Mouse (Mus musculus) embryonic facial prominence, embryonic 14.5 days (tissue): ENCODE data around the gene Rusc1. TPM values are rescaled to one million over a fixed set of nuclear protein-coding genes. Genes with fewer than 3 reads are reported as not detected.

ENCODE experiments used
- ATAC-seq: fragments of 200-750 bp; cut with Nextera tagmentation; 2 replicates; pipeline ENCODE4 v1.8.0; 2017; ENCODE audit warnings: low read depth, moderate number of reproducible peaks, moderate TSS enrichment
- DNase-seq: peaks from one replicate; pipeline ENCODE4 v3.0.0-alpha.2; 2015; ENCODE audit warnings: low spot score
- H3K27ac ChIP-seq: fragments of 300-500 bp; sonication (generic); replicated peaks from 2 replicates; pipeline ENCODE4 v1.5.1; 2014; ENCODE audit warnings: low read depth, mild to moderate bottlenecking, low read length, moderate library complexity
- H3K27me3 ChIP-seq: fragments of 300-500 bp; sonication (generic); replicated peaks from 2 replicates; pipeline ENCODE4 v1.6.1; 2014; ENCODE audit warnings: low read length; ENCODE audit not compliant: control insufficient read depth, insufficient read depth
- H3K36me3 ChIP-seq: fragments of 300-500 bp; sonication (generic); 2 replicates; pipeline ENCODE4 v1.6.1; 2014; ENCODE audit warnings: low read length, mixed read lengths; ENCODE audit not compliant: control insufficient read depth, insufficient read depth
- H3K4me1 ChIP-seq: fragments of 300-500 bp; sonication (generic); 2 replicates; pipeline ENCODE4 v1.6.1; 2014; ENCODE audit warnings: antibody characterized with exemption, low read length; ENCODE audit not compliant: control insufficient read depth, insufficient read depth
- H3K4me2 ChIP-seq: fragments of 300-500 bp; sonication (generic); 2 replicates; pipeline ENCODE4 v1.6.1; 2014; ENCODE audit warnings: low read depth, mild to moderate bottlenecking, low read length, moderate library complexity, mixed read lengths
- H3K4me3 ChIP-seq: fragments of 300-500 bp; sonication (generic); 2 replicates; pipeline ENCODE4 v1.5.1; 2014; ENCODE audit warnings: low read depth, mild to moderate bottlenecking, low read length
- H3K9ac ChIP-seq: fragments of 300-500 bp; sonication (generic); 2 replicates; pipeline ENCODE4 v1.6.1; 2014; ENCODE audit warnings: low read depth, mild to moderate bottlenecking, low read length, moderate library complexity, mixed read lengths
- H3K9me3 ChIP-seq: fragments of 300-500 bp; sonication (generic); 2 replicates; pipeline ENCODE4 v1.6.1; 2016; ENCODE audit warnings: low read length; ENCODE audit not compliant: control insufficient read depth
- WGBS: fragments of 180-500 bp; shearing (Covaris S2); extraction: QIAGEN DNeasy Blood & Tissue Kit; methylation state at CpG from one replicate; pipeline ENCODE4 v1.1.7; 2014; 5-methylcytosine and 5-hydroxymethylcytosine counted together
- polyA plus RNA-seq: library from polyadenylated mRNA; unstranded; fragments of >200 nt; fragmentation: Nextera tagmentation; extraction: Ambion mirVana; gene quantifications from 2 replicates; pipeline ENCODE4 v1.2.1, GENCODE M21; 2014

The Rusc1 gene
- polyA plus RNA-seq, 1 experiment from 2014 or later = 23.5 TPM

- Histone ChIP-seq H3K27me3 (no peaks in the 10 kb centered on the region), H3K9ac (no peak overlapping the region), H3K4me3 (no peak overlapping the region), H3K4me2 (no peak overlapping the region), H3K9me3 (no peaks in the 10 kb centered on the region), H3K36me3 (no peaks in the 10 kb centered on the region), H3K27ac (no peak overlapping the region), H3K4me1 (no peaks in the 10 kb centered on the region)
- WGBS = 68% methylated on average over 3 of the region's 3 CpGs
- ATAC-seq (no peak), DNase-seq (no peak)
Measured at GRCm38 (mm10) chr3:89124241-89124640, 31.1 kb upstream of the Rusc1 start.

GRCm38 (mm10) chr3:89123313-89123712 lies 30.2 kb upstream of the Rusc1 start:
- ATAC-seq = no peak
- DNase-seq = no peak
- H3K27ac ChIP-seq = no peak overlapping the region
- no peaks in the 10 kb centered on the region for H3K9me3 ChIP-seq
- H3K36me3 ChIP-seq = no peaks in the 10 kb centered on the region
- H3K4me1 ChIP-seq = no peaks in the 10 kb centered on the region
- no peaks in the 10 kb centered on the region for H3K27me3 ChIP-seq
- no peak overlapping the region for H3K9ac ChIP-seq
- no peak overlapping the region for H3K4me2 ChIP-seq
- 69% methylated on average over 2 of the region's 2 CpGs for WGBS
- H3K4me3 ChIP-seq = no peak overlapping the region

GRCm38 (mm10) chr3:89115522-89115921 lies 22.4 kb upstream of the Rusc1 start:
- Histone ChIP-seq H3K27ac (no peak overlapping the region), H3K27me3 (no peaks in the 10 kb centered on the region), H3K9ac (no peak overlapping the region), H3K36me3 (no peaks in the 10 kb centered on the region), H3K4me1 (no peaks in the 10 kb centered on the region), H3K9me3 (peaks cover 5% of the 10 kb centered on the region; the same call in 1 of the 2 replicates), H3K4me3 (no peak overlapping the region), H3K4me2 (no peak overlapping the region)
- 4% methylated on average over 2 of the region's 2 CpGs for WGBS
- DNase-seq (peak; percentile 22), ATAC-seq (0 out of 2 replicates have a peak, but pooled peaks have one; percentile 22)

GRCm38 (mm10) chr3:89113058-89113457 lies 19.9 kb upstream of the Rusc1 start:
- no peak overlapping the region for H3K4me3 ChIP-seq
- 83% methylated on average over 4 of the region's 4 CpGs for WGBS
- no peaks in the 10 kb centered on the region for H3K4me1 ChIP-seq
- peaks cover 5% of the 10 kb centered on the region; the same call in 1 of the 2 replicates for H3K9me3 ChIP-seq
- no peaks in the 10 kb centered on the region for H3K27me3 ChIP-seq
- H3K36me3 ChIP-seq = no peaks in the 10 kb centered on the region
- ATAC-seq (no peak), DNase-seq (no peak)
- H3K27ac ChIP-seq = no peak overlapping the region
- H3K9ac ChIP-seq = no peak overlapping the region
- H3K4me2 ChIP-seq = no peak overlapping the region

- 54% methylated on average over 1 of the region's 1 CpGs for WGBS
- no peak for ATAC-seq
- H3K27me3 ChIP-seq = no peaks in the 10 kb centered on the region
Measured at GRCm38 (mm10) chr3:89108146-89108545, 15.0 kb upstream of the Rusc1 start.

GRCm38 (mm10) chr3:89107545-89107944 lies 14.4 kb upstream of the Rusc1 start:
- no peak overlapping the region for H3K9ac ChIP-seq
- H3K27ac ChIP-seq = no peak overlapping the region
- H3K4me2 ChIP-seq = no peak overlapping the region
- ATAC-seq = no peak
- WGBS = 53% methylated on average over 3 of the region's 3 CpGs
- no peaks in the 10 kb centered on the region for H3K36me3 ChIP-seq
- no peaks in the 10 kb centered on the region for H3K4me1 ChIP-seq
- no peaks in the 10 kb centered on the region for H3K27me3 ChIP-seq
- no peak for DNase-seq
- H3K9me3 ChIP-seq = no peaks in the 10 kb centered on the region
- no peak overlapping the region for H3K4me3 ChIP-seq

More at GRCm38 (mm10) chr3:89108146-89108545, 15.0 kb upstream of the Rusc1 start:
- Histone ChIP-seq H3K4me2 (no peak overlapping the region), H3K9me3 (no peaks in the 10 kb centered on the region), H3K9ac (no peak overlapping the region), H3K36me3 (no peaks in the 10 kb centered on the region), H3K27ac (no peak overlapping the region), H3K4me3 (no peak overlapping the region), H3K4me1 (no peaks in the 10 kb centered on the region)
- no peak for DNase-seq

GRCm38 (mm10) chr3:89106881-89107280 lies 13.8 kb upstream of the Rusc1 start:
- DNase-seq (no peak), ATAC-seq (no peak)
- Histone ChIP-seq H3K27me3 (no peaks in the 10 kb centered on the region), H3K4me3 (no peak overlapping the region), H3K27ac (no peak overlapping the region), H3K4me2 (no peak overlapping the region), H3K4me1 (0 out of 2 replicates have a peak, but pooled peaks cover 4% of the 10 kb centered on the region), H3K9ac (no peak overlapping the region), H3K9me3 (no peaks in the 10 kb centered on the region), H3K36me3 (no peaks in the 10 kb centered on the region)

- Histone ChIP-seq H3K27ac (no peak overlapping the region), H3K4me2 (no peak overlapping the region), H3K4me3 (no peak overlapping the region), H3K4me1 (peaks cover 12% of the 10 kb centered on the region), H3K27me3 (no peaks in the 10 kb centered on the region), H3K9ac (no peak overlapping the region), H3K36me3 (peaks cover 19% of the 10 kb centered on the region), H3K9me3 (no peaks in the 10 kb centered on the region)
- DNase-seq = no peak
- no peak for ATAC-seq
- 71% methylated on average over 4 of the region's 4 CpGs for WGBS
Measured at GRCm38 (mm10) chr3:89103291-89103595, 10.1 kb upstream of the Rusc1 start.

- H3K4me1 ChIP-seq = peaks cover 12% of the 10 kb centered on the region
- peak overlapping the region; percentile 54 for H3K4me2 ChIP-seq
- 58% methylated on average over 12 of the region's 12 CpGs for WGBS
- ATAC-seq = no peak
- H3K9me3 ChIP-seq = no peaks in the 10 kb centered on the region
- H3K27me3 ChIP-seq = no peaks in the 10 kb centered on the region
- H3K4me3 ChIP-seq = peak overlapping the region; percentile 70
- H3K27ac ChIP-seq = peak overlapping the region; percentile 36; the same call in 1 of the 2 replicates
- H3K36me3 ChIP-seq = peaks cover 25% of the 10 kb centered on the region
- DNase-seq = no peak
- H3K9ac ChIP-seq = no peak overlapping the region; the same call in 1 of the 2 replicates
Measured at GRCm38 (mm10) chr3:89102495-89103290, 9.6 kb upstream of the Rusc1 start.
